Mouse (Mus musculus) G1E (cell line): ENCODE data around the gene Rnf169. TPM values are rescaled to one million over a fixed set of nuclear protein-coding genes. Genes with fewer than 3 reads are reported as not detected.

Experiments used
- ATAC-seq: 2 replicates; pipeline ENCODE4 v1.8.0; 2016; ENCODE audit warnings: mild to moderate bottlenecking; ENCODE audit not compliant: insufficient number of reproducible peaks, poor library complexity, low FRiP score, severe bottlenecking; ENCODE audit errors: extremely low read depth
- DNase-seq: peaks from one replicate; pipeline ENCODE4 v3.0.0; 2012; ENCODE audit warnings: low spot score
- H3K27me3 ChIP-seq: 2 replicates; pipeline ENCODE4 v1.6.1; 2012; ENCODE audit warnings: mild to moderate bottlenecking, low read length, inconsistent platforms; ENCODE audit not compliant: insufficient read depth
- H3K36me3 ChIP-seq: replicated peaks from 2 replicates; pipeline ENCODE3; 2012; ENCODE audit warnings: mild to moderate bottlenecking, inconsistent platforms
- H3K4me1 ChIP-seq: 2 replicates; pipeline ENCODE4 v1.6.1; 2012; ENCODE audit warnings: low read depth, low read length, inconsistent platforms, mixed read lengths; ENCODE audit not compliant: insufficient read depth
- H3K4me3 ChIP-seq: 2 replicates; pipeline ENCODE4 v1.5.1; 2012; ENCODE audit warnings: low read depth, mild to moderate bottlenecking, inconsistent platforms, low read length, moderate library complexity, mixed read lengths
- H3K9me3 ChIP-seq: replicated peaks from 2 replicates; pipeline ENCODE4 v1.6.1; 2012; ENCODE audit warnings: inconsistent platforms
- CTCF ChIP-seq: IDR thresholded peaks from 2 replicates; pipeline ENCODE4 v1.5.1; 2012; ENCODE audit warnings: low read depth, low read length, inconsistent platforms, mixed read lengths
- GATA1 ChIP-seq: IDR thresholded peaks from 2 replicates; pipeline ENCODE4 v1.6.1; 2012; ENCODE audit warnings: borderline replicate concordance, low read length, inconsistent platforms, mixed read lengths
- GATA2 ChIP-seq: IDR thresholded peaks from 2 replicates; pipeline ENCODE4 v1.6.1; 2012; ENCODE audit warnings: low read depth, low read length, inconsistent platforms, borderline replicate concordance
- POLR2AphosphoS5 ChIP-seq: IDR thresholded peaks from 2 replicates; pipeline ENCODE4 v1.6.1; 2012; ENCODE audit warnings: low read depth, low read length, inconsistent platforms; ENCODE audit not compliant: insufficient replicate concordance
- TAL1 ChIP-seq: conservative IDR thresholded peaks from 2 replicates; pipeline ENCODE4 v1.6.1; 2012; ENCODE audit warnings: low read depth, low read length, inconsistent platforms, mixed read lengths
- polyA plus RNA-seq: library from polyadenylated mRNA; stranded (reverse); fragments of >175 nt; gene quantifications from 2 replicates; pipeline ENCODE4 v1.2.3, GENCODE M21; 2012
- total RNA-seq, 2 experiments: library from RNA; stranded (forward) in 1 of 2; stranded (reverse) in 1 of 2; fragments of 200-1000 nt in 1 of 2; fragments of >200 nt in 1 of 2; fragmentation: Nextera tagmentation in 1 of 2; gene quantifications; 2 replicates each; pipeline ENCODE4 v1.2.3; 2014 to 2017

The Rnf169 gene
- total and polyA plus RNA-seq, 3 experiments = 4.8 to 30.4 (median 13.8) TPM

DNA sequence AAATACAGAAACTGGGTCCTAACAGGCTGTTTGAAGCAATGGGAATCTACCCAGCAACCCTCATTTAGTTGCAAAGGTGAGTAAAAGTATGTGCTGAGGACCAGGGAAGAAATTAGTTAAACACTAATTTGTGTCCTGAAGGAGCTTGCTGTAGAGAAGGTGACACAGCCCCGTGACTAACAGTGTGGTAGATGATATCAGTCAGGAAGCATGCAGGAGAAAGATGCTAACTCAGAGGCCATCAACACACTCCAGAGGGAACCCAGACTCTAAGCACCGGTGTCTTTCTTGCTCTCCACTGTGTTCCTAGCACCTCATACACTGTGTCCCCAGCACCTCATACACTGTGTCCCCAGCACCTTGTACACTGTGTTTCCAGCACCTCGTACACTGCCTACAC lies 18.4 kb upstream of the Rnf169 start:
- no peak for ATAC-seq
- no peak for DNase-seq
- TF ChIP-seq GATA1 = no peak
- no peak for TF ChIP-seq TAL1
- TF ChIP-seq CTCF = no peak
- TF ChIP-seq POLR2AphosphoS5 = no peak
- no peak for TF ChIP-seq GATA2

DNA sequence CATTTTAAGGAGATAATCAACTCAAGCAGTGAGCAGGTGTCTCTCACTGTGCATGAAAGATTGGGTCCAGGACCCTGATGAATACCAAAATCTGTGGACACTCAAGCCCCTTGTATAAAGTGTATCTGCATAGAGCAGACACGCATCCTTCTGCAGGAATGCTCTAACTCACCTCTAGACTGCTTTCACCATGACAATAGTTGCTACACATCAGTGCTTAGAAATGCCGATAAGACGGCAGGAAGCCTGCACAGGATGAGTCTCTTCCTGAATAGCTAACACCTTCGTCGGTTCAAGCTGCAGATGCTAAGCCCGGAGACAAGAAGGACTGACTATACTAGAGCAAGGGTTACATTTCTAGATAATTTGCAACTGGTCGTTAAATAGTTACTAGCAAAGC lies 14.9 kb upstream of the Rnf169 start:
- H3K4me3 ChIP-seq = no peak overlapping the region
- H3K9me3 ChIP-seq = no peaks in the 10 kb centered on the region
- TF ChIP-seq CTCF (no peak), POLR2AphosphoS5 (no peak), GATA1 (no peak)
- no peaks in the 10 kb centered on the region for H3K36me3 ChIP-seq
- H3K4me1 ChIP-seq = peaks cover 16% of the 10 kb centered on the region
- peaks cover 44% of the 10 kb centered on the region for H3K27me3 ChIP-seq
- DNase-seq = no peak
- ATAC-seq = no peak

More for the DNA sequence above, 18.4 kb upstream of the Rnf169 start:
- no peaks in the 10 kb centered on the region for H3K9me3 ChIP-seq
- no peaks in the 10 kb centered on the region for H3K36me3 ChIP-seq
- H3K4me1 ChIP-seq = 0 out of 2 replicates have a peak, but pooled peaks cover 3% of the 10 kb centered on the region
- H3K4me3 ChIP-seq = no peak overlapping the region
- H3K27me3 ChIP-seq = peaks cover 23% of the 10 kb centered on the region

DNA sequence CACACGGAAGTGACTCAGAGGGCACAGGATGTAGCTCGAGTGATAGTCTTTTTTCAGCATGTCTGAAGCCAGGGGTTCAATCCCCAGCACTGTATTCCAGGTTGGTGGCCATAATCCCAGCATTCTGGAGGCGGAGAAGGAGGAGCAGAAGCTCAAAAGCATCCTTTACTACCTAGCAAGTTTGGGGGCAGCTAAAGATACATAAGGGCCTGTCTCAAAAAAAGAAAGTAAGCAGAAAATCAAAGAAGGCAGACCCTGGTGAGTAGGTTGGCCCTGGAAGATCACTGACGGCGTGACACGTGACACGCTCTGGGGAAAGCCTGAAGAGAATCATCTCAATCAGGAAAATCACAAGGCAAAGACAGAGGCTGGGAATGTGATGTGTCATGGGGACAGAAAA lies 12.9 kb upstream of the Rnf169 start:
- no peaks in the 10 kb centered on the region for H3K36me3 ChIP-seq
- H3K27me3 ChIP-seq = peaks cover 46% of the 10 kb centered on the region
- no peak for DNase-seq
- H3K9me3 ChIP-seq = no peaks in the 10 kb centered on the region
- no peak overlapping the region for H3K4me3 ChIP-seq
- no peak for ATAC-seq
- peaks cover 16% of the 10 kb centered on the region for H3K4me1 ChIP-seq
- TF ChIP-seq TAL1 (no peak), POLR2AphosphoS5 (no peak), GATA2 (no peak), CTCF (no peak), GATA1 (no peak)

DNA sequence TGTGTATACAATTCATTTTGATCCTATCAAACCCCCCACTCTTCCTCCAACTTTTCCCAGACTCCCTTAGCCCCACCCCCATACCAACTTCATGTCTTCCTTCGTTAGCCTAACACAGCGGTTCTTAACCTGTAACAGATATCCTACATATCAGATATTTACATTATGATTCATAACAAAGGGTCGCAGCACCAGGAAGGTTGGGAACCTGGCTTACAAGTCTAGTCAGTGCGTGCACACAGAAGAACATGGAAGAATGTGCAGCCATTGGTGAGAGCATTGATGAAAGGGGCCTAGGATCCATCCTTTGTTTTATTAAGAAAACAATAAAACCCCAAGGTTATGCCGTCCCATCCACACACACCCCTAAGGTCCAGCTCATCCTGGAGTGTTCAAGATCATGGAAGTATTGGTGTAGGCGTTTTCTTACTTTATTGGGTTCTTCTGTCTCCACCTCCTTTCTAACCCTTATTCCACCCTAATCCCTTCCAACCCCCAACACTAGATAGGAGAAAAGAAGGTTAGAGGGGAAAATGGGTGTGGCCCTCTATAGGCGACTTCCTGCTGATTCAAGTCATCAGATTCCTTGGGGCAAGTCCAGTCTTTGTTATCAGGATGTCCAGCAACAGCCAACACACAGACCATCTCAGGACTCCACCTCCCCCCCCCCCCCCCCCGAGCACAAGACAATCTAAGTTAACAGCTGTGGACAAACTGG lies 10.9 kb upstream of the Rnf169 start:
- Histone ChIP-seq H3K27me3 (peaks cover 46% of the 10 kb centered on the region), H3K9me3 (no peaks in the 10 kb centered on the region), H3K36me3 (no peaks in the 10 kb centered on the region), H3K4me1 (peaks cover 20% of the 10 kb centered on the region), H3K4me3 (no peak overlapping the region)
- DNase-seq (no peak), ATAC-seq (no peak; the same call in 1 of the 2 replicates)
- TF ChIP-seq GATA2 (no peak), CTCF (no peak), TAL1 (no peak), POLR2AphosphoS5 (no peak), GATA1 (no peak)

DNA sequence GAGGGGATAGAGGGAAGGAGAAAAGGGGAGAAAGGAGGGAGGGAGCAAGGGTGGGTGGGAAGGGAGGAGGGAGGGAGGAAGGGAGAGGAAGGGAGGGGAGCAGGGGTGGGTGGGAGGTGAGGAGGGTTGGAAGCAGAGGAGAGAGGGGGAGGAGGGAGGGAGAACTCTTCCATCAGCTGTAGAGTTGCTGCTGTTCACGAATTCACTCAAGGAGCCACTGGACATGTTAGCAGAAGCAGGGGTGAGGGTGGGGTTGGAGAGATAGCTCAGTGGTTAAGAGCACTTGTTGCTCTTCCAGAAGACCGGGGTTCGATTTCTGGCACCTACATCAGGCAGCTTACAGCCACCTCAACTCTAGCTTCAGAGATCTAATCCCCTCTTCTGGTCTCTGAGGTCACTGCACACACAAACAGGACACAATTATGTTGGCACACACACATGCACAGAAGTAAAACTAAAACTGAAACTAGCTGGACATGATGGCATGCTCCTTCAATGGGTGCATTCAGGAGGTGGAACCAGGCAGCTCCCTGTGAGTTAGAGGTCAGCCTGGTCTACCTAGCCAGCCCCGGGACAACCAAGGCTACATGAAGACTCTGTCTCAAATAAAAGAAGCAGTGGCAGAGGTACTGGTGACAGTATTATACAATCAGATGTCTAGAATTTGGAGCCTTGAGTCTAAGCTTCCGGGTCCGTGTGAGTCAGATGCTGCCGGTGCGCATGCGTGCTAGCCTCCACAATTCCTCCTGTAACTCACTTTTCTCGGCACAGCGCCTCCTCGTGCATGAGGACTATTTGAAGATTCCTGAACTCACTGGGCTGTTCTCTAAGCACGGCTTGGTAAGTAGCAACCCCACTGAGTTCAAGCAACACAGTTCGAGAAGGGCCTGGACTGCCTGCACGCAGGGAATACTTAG lies 9.9 kb upstream of the Rnf169 start:
- no peak for TF ChIP-seq POLR2AphosphoS5
- no peak for TF ChIP-seq CTCF
- TF ChIP-seq GATA2 = no peak
- no peak for TF ChIP-seq GATA1
- TF ChIP-seq TAL1 = no peak
- Histone ChIP-seq H3K4me1 (peaks cover 20% of the 10 kb centered on the region), H3K27me3 (peaks cover 50% of the 10 kb centered on the region), H3K9me3 (no peaks in the 10 kb centered on the region), H3K4me3 (no peak overlapping the region), H3K36me3 (no peaks in the 10 kb centered on the region)
- no peak for DNase-seq
- ATAC-seq = no peak

DNA sequence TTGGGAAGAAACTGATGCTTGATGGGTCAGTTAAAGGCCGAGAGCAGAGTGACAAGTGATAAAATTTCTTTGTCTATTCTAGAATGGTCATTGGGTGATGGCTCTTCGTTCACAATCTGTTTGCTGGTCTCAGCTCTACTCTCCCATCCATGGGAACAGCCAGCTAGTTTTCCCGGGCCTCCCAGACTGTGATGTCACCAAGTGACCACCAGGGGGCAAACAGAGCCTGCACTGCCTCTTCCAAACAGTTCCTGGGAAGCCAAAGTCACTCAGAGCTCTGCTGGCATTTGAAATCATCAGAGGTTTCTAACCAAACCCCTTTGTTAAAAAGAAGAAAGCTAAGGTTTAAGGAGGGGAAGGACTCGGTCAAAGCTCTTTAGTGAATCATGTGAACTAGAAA lies 8.5 kb upstream of the Rnf169 start:
- no peak for ATAC-seq
- peak; percentile 54 for DNase-seq
- H3K36me3 ChIP-seq = no peaks in the 10 kb centered on the region
- no peak overlapping the region for H3K4me3 ChIP-seq
- H3K4me1 ChIP-seq = peaks cover 20% of the 10 kb centered on the region
- H3K9me3 ChIP-seq = no peaks in the 10 kb centered on the region
- peaks cover 58% of the 10 kb centered on the region for H3K27me3 ChIP-seq
- TF ChIP-seq CTCF (peak; percentile 86), GATA1 (no peak), TAL1 (no peak)
